Mouse (Mus musculus) heart, embryonic 14.5 days (tissue): ENCODE measurements around the gene Cfdp1. TPM values are rescaled to one million over a fixed set of nuclear protein-coding genes. Genes with fewer than 3 reads are reported as not detected.

Experiments used
- ATAC-seq: fragments of 200-750 bp; cut with Nextera tagmentation; 2 replicates; pipeline ENCODE4 v1.8.0; 2017; ENCODE audit warnings: low read depth, moderate TSS enrichment; ENCODE audit not compliant: insufficient number of reproducible peaks, insufficient read depth, low FRiP score
- H3K27ac ChIP-seq, 2 experiments: fragments of 200-500 bp in 1 of 2; fragments of 300-500 bp in 1 of 2; sonication (generic) in 1 of 2; replicated peaks in 1 of 2; 2 replicates each; pipeline ENCODE4 v1.5.1; 2012 to 2014; ENCODE audit warnings: low read depth in 2 of 2, low read length in 2 of 2, control low read depth in 1 of 2, mild to moderate bottlenecking in 1 of 2, mixed read lengths in 1 of 2; ENCODE audit not compliant: control insufficient read depth in 1 of 2, insufficient read depth in 1 of 2
- H3K27me3 ChIP-seq: fragments of 300-500 bp; sonication (generic); 2 replicates; pipeline ENCODE4 v1.6.1; 2014; ENCODE audit warnings: mild to moderate bottlenecking, low read length, control low read depth; ENCODE audit not compliant: control insufficient read depth, insufficient read depth
- H3K36me3 ChIP-seq: fragments of 300-500 bp; sonication (generic); 2 replicates; pipeline ENCODE4 v1.6.1; 2014; ENCODE audit warnings: mild to moderate bottlenecking, control low read depth, low read length, mixed read lengths; ENCODE audit not compliant: control insufficient read depth, insufficient read depth
- H3K4me1 ChIP-seq, 2 experiments: fragments of 200-500 bp in 1 of 2; fragments of 300-500 bp in 1 of 2; sonication (generic) in 1 of 2; 2 replicates each; pipeline ENCODE4 v1.6.1; 2012 to 2014; ENCODE audit warnings: low read length in 2 of 2, control low read depth in 1 of 2, mixed read lengths in 1 of 2; ENCODE audit not compliant: control insufficient read depth in 2 of 2, insufficient read depth in 2 of 2
- H3K4me2 ChIP-seq: fragments of 300-500 bp; sonication (generic); 2 replicates; pipeline ENCODE4 v1.6.1; 2014; ENCODE audit warnings: mild to moderate bottlenecking, low read length
- H3K4me3 ChIP-seq, 2 experiments: fragments of 200-500 bp in 1 of 2; fragments of 300-500 bp in 1 of 2; sonication (generic) in 1 of 2; 2 replicates each; pipeline ENCODE4 v1.5.1; 2012 to 2014; ENCODE audit warnings: low read length in 2 of 2, mild to moderate bottlenecking in 2 of 2, control low read depth in 1 of 2, low read depth in 1 of 2, moderate library complexity in 1 of 2; ENCODE audit not compliant: control insufficient read depth in 1 of 2, insufficient read depth in 1 of 2
- H3K9ac ChIP-seq: fragments of 300-500 bp; sonication (generic); 2 replicates; pipeline ENCODE4 v1.6.1; 2014; ENCODE audit warnings: mild to moderate bottlenecking, low read length
- H3K9me3 ChIP-seq: fragments of 300-500 bp; sonication (generic); 2 replicates; pipeline ENCODE4 v1.6.1; 2016; ENCODE audit warnings: low read length, control low read depth; ENCODE audit not compliant: control insufficient read depth
- WGBS: fragments of 180-500 bp; shearing (Covaris S2); extraction: QIAGEN DNeasy Blood & Tissue Kit; methylation state at CpG from one replicate; pipeline ENCODE4 v1.1.7; 2014; 5-methylcytosine and 5-hydroxymethylcytosine counted together
- polyA plus RNA-seq: library from polyadenylated mRNA; unstranded; fragments of >200 nt; fragmentation: Nextera tagmentation; extraction: Ambion mirVana; gene quantifications from 2 replicates; pipeline ENCODE4 v1.2.1, GENCODE M21; 2014

Gene Cfdp1
- polyA plus RNA-seq, 1 experiment from 2014 or later, result 110 TPM

- peaks cover 10% of the 10 kb centered on the region in 2 experiments for H3K4me1 ChIP-seq
- no peaks in the 10 kb centered on the region for H3K36me3 ChIP-seq
- no peak overlapping the region for H3K4me3 ChIP-seq
- H3K9ac ChIP-seq, result no peak overlapping the region
- no peak overlapping the region; a peak in 1 of 4 replicates for H3K27ac ChIP-seq
- ATAC-seq, result no peak
- H3K27me3 ChIP-seq, result no peaks in the 10 kb centered on the region
- 85% methylated on average over 6 of the region's 6 CpGs for WGBS
- no peaks in the 10 kb centered on the region for H3K9me3 ChIP-seq
- H3K4me2 ChIP-seq, result no peak overlapping the region
Observed at GRCm38 (mm10) chr8:111754736-111755135, 99.4 kb downstream of the Cfdp1 start.

GRCm38 (mm10) chr8:111754088-111754487 lies 100.0 kb downstream of the Cfdp1 start:
- 25% methylated on average over 2 of the region's 2 CpGs for WGBS
- H3K4me2 ChIP-seq, result peak overlapping the region; percentile 24; the same call in 1 of the 2 replicates
- H3K9ac ChIP-seq, result no peak overlapping the region
- H3K27me3 ChIP-seq, result no peaks in the 10 kb centered on the region
- H3K4me3 ChIP-seq, result no peak overlapping the region
- peaks cover 10% of the 10 kb centered on the region in 2 experiments for H3K4me1 ChIP-seq
- peak; percentile 18; the same call in 1 of the 2 replicates for ATAC-seq
- no peaks in the 10 kb centered on the region for H3K9me3 ChIP-seq
- H3K36me3 ChIP-seq, result no peaks in the 10 kb centered on the region
- H3K27ac ChIP-seq, result peak overlapping the region in 1 of 2 experiments; percentile 31; a peak in 1 of 4 replicates

- Histone ChIP-seq H3K9me3 (no peaks in the 10 kb centered on the region), H3K9ac (no peak overlapping the region), H3K4me1 (peaks cover 28% of the 10 kb centered on the region in 2 experiments), H3K4me3 (no peak overlapping the region), H3K36me3 (no peaks in the 10 kb centered on the region), H3K4me2 (no peak overlapping the region), H3K27me3 (no peaks in the 10 kb centered on the region), H3K27ac (no peak overlapping the region)
- ATAC-seq, result no peak
- 51% methylated on average over 6 of the region's 6 CpGs for WGBS
Observed at GRCm38 (mm10) chr8:111748766-111749165, 105.3 kb downstream of the Cfdp1 start.

- peaks cover 25 to 26% of the 10 kb centered on the region in 2 experiments for H3K4me1 ChIP-seq
- H3K36me3 ChIP-seq, result no peaks in the 10 kb centered on the region
- H3K27me3 ChIP-seq, result no peaks in the 10 kb centered on the region
- WGBS, result 74% methylated on average over 8 of the region's 8 CpGs
- no peak for ATAC-seq
- H3K4me3 ChIP-seq, result no peak overlapping the region
- no peaks in the 10 kb centered on the region for H3K9me3 ChIP-seq
- peak overlapping the region in 1 of 2 experiments; percentile 53; a peak in 1 of 4 replicates for H3K27ac ChIP-seq
- H3K9ac ChIP-seq, result no peak overlapping the region
- H3K4me2 ChIP-seq, result no peak overlapping the region
Observed at GRCm38 (mm10) chr8:111747866-111748649, 106.0 kb downstream of the Cfdp1 start.

GRCm38 (mm10) chr8:111746582-111747465 lies 107.3 kb downstream of the Cfdp1 start:
- H3K27me3 ChIP-seq, result no peaks in the 10 kb centered on the region
- ATAC-seq, result no peak
- H3K9ac ChIP-seq, result no peak overlapping the region
- WGBS, result 26% methylated on average over 13 of the region's 13 CpGs
- H3K4me1 ChIP-seq, result peaks cover 34 to 38% of the 10 kb centered on the region in 2 experiments
- H3K4me2 ChIP-seq, result no peak overlapping the region
- peak overlapping the region; percentile 79 to 86 for H3K27ac ChIP-seq
- no peaks in the 10 kb centered on the region for H3K36me3 ChIP-seq
- H3K4me3 ChIP-seq, result no peak overlapping the region
- no peaks in the 10 kb centered on the region for H3K9me3 ChIP-seq

- Histone ChIP-seq H3K9me3 (no peaks in the 10 kb centered on the region), H3K36me3 (no peaks in the 10 kb centered on the region), H3K4me3 (peak overlapping the region; percentile 21 to 34; a peak in 3 of 4 replicates), H3K27ac (peak overlapping the region; percentile 79 to 86), H3K27me3 (no peaks in the 10 kb centered on the region), H3K9ac (peak overlapping the region; percentile 64), H3K4me2 (peak overlapping the region; percentile 71), H3K4me1 (peaks cover 38 to 49% of the 10 kb centered on the region in 2 experiments)
- ATAC-seq, result 0 out of 2 replicates have a peak, but pooled peaks have one; percentile 10
- 4% methylated on average over 23 of the region's 23 CpGs for WGBS
Observed at GRCm38 (mm10) chr8:111745591-111746418, 108.3 kb downstream of the Cfdp1 start.

GRCm38 (mm10) chr8:111745086-111745485 lies 109.0 kb downstream of the Cfdp1 start:
- no peaks in the 10 kb centered on the region for H3K36me3 ChIP-seq
- H3K4me1 ChIP-seq, result peaks cover 46 to 56% of the 10 kb centered on the region in 2 experiments
- no peaks in the 10 kb centered on the region for H3K9me3 ChIP-seq
- peak overlapping the region; percentile 57 to 86; a peak in 3 of 4 replicates for H3K27ac ChIP-seq
- 75% methylated on average over 5 of the region's 5 CpGs for WGBS
- H3K27me3 ChIP-seq, result no peaks in the 10 kb centered on the region
- no peak overlapping the region; a peak in 1 of 4 replicates for H3K4me3 ChIP-seq
- ATAC-seq, result no peak
- H3K4me2 ChIP-seq, result peak overlapping the region; percentile 71
- peak overlapping the region; percentile 64 for H3K9ac ChIP-seq
